Mouse (Mus musculus) forebrain, embryonic 15.5 days (tissue): ENCODE results near the gene Olfr1158. TPM values are rescaled to one million over a fixed set of nuclear protein-coding genes. Genes with fewer than 3 reads are reported as not detected.
"Not testable (repeated sequence)": the region's sequence is repeated elsewhere in the genome, so short reads cannot be mapped to it uniquely, and the experiment has no call there.

Source experiments
- ATAC-seq: fragments of 200-750 bp; cut with Nextera tagmentation; replicated peaks from 2 replicates; pipeline ENCODE4 v1.8.0; 2017; ENCODE audit warnings: mild to moderate bottlenecking, moderate TSS enrichment, moderate library complexity
- H3K27ac ChIP-seq: fragments of 300-500 bp; sonication (generic); replicated peaks from 2 replicates; pipeline ENCODE4 v1.5.1; 2015; ENCODE audit warnings: mild to moderate bottlenecking, inconsistent platforms
- H3K27me3 ChIP-seq: fragments of 300-500 bp; sonication (generic); 2 replicates; pipeline ENCODE4 v1.6.1; 2015; ENCODE audit warnings: inconsistent platforms
- H3K36me3 ChIP-seq: fragments of 300-500 bp; sonication (generic); 2 replicates; pipeline ENCODE4 v1.6.1; 2015; ENCODE audit warnings: mild to moderate bottlenecking, inconsistent platforms
- H3K4me1 ChIP-seq: fragments of 300-500 bp; sonication (generic); 2 replicates; pipeline ENCODE4 v1.6.1; 2015; ENCODE audit warnings: inconsistent platforms
- H3K4me2 ChIP-seq: fragments of 300-500 bp; sonication (generic); replicated peaks from 2 replicates; pipeline ENCODE4 v1.6.1; 2015; ENCODE audit warnings: mild to moderate bottlenecking, inconsistent platforms
- H3K4me3 ChIP-seq: fragments of 300-500 bp; sonication (generic); 2 replicates; pipeline ENCODE4 v1.5.1; 2015; ENCODE audit warnings: mild to moderate bottlenecking, inconsistent platforms
- H3K9ac ChIP-seq: fragments of 300-500 bp; sonication (generic); replicated peaks from 2 replicates; pipeline ENCODE4 v1.6.1; 2015; ENCODE audit warnings: mild to moderate bottlenecking, inconsistent platforms
- H3K9me3 ChIP-seq: fragments of 300-500 bp; sonication (generic); 2 replicates; pipeline ENCODE4 v1.6.1; 2016; ENCODE audit warnings: inconsistent platforms
- WGBS: fragments of 180-500 bp; shearing (Covaris S2); methylation state at CpG from one replicate; pipeline ENCODE4 v1.1.7; 2015; ENCODE audit warnings: mixed read lengths; 5-methylcytosine and 5-hydroxymethylcytosine counted together
- polyA plus RNA-seq: library from polyadenylated mRNA; unstranded; fragments of >200 nt; fragmentation: Nextera tagmentation; extraction: Ambion mirVana; gene quantifications from 2 replicates; pipeline ENCODE4 v1.2.1, GENCODE M21; 2015

The Olfr1158 gene
- not detected in 2 replicates for polyA plus RNA-seq

DNA sequence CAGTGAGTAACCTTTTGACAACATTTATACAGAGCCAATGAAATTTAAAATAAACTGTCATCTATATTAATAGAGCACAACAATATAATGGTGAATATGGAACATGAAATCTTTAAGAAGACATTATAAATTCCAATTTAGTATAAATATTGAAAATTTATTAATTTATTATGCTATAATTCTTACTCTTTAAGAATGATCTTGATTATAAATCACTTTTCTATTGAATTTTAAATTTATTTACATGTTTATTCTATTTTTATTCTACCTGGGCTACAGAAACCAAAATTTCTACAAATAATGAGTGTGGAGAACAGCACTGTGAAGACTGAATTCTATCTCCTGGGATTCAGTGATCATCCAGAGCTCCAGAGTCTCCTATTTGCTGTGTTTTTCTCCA lies at the start of gene Olfr1158:
TSS of gene Olfr1158 (plus strand) at position 301 of the 400 bp plus-strand sequence.
- ATAC-seq: no peak
- H3K9ac ChIP-seq: no peak within 1 kb of the TSS

DNA sequence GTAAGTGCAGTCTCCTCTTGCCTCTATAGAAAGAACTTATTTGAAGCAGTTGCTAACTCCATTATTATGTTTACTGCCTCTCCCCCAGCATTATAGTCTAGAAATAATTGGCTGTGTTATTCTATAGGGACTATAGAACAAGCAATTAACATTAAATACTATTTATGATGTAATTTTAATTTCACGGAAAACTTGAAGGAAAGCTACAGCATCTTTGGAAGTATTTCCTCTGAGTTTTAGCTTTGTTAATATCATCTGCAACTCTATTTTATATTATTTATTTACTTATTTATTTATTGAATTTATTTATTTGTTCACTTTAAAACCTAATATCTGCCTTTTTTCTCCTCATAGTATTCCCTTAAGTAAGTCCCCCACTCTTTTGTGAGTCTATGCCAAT lies 44.9 kb upstream of the Olfr1158 start, which contains the start of gene Olfr1155:
TSS of gene Olfr1155 (minus strand) at position 101 of the 400 bp plus-strand sequence.
- H3K36me3 ChIP-seq: no peaks in the 10 kb centered on the region
- H3K4me1 ChIP-seq: no peaks in the 10 kb centered on the region
- H3K9me3 ChIP-seq: no peaks in the 10 kb centered on the region
- H3K4me2 ChIP-seq: no peak within 1 kb of the TSS
- WGBS: 90% methylated on average over 1 of the region's 1 CpGs
- ATAC-seq: no peak
- no peak within 1 kb of the TSS for H3K9ac ChIP-seq
- no peaks in the 10 kb centered on the region for H3K27me3 ChIP-seq
- no peak within 1 kb of the TSS for H3K4me3 ChIP-seq
- H3K27ac ChIP-seq: no peak within 1 kb of the TSS

More for the DNA sequence above, at the start of gene Olfr1158:
- no peak within 1 kb of the TSS for H3K27ac ChIP-seq
- H3K4me3 ChIP-seq: no peak within 1 kb of the TSS
- H3K4me2 ChIP-seq: no peak within 1 kb of the TSS
- no peaks in the 10 kb centered on the region for H3K36me3 ChIP-seq
- no peaks in the 10 kb centered on the region for H3K27me3 ChIP-seq
- no peaks in the 10 kb centered on the region for H3K9me3 ChIP-seq
- H3K4me1 ChIP-seq: no peaks in the 10 kb centered on the region

DNA sequence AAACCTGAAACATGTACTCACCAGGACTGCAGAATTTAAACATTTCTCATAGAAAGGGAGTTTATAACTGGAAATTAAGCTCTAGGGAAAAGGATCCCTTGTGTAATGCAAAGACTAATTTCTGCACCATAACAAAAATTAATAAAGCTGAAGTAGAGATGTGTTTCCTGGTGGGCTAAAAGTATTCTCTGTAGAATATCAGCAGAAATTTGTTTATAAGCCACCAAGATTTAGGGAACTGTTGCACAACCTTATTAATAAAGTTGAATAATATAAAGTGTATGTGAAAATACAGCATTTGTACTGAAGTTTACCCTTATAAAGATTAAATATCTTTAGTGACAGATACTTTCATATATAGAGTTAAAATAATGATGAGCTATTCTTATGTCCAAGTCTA lies 36.9 kb upstream of the Olfr1158 start, which contains the start of gene Olfr1156:
TSS of gene Olfr1156 (minus strand) at position 101 of the 400 bp plus-strand sequence.
- no peaks in the 10 kb centered on the region for H3K36me3 ChIP-seq
- no peak within 1 kb of the TSS for H3K9ac ChIP-seq
- H3K4me2 ChIP-seq: no peak within 1 kb of the TSS
- no peaks in the 10 kb centered on the region for H3K4me1 ChIP-seq
- no peak for ATAC-seq
- H3K27ac ChIP-seq: no peak within 1 kb of the TSS
- no peaks in the 10 kb centered on the region for H3K9me3 ChIP-seq
- no peaks in the 10 kb centered on the region for H3K27me3 ChIP-seq
- H3K4me3 ChIP-seq: no peak within 1 kb of the TSS

DNA sequence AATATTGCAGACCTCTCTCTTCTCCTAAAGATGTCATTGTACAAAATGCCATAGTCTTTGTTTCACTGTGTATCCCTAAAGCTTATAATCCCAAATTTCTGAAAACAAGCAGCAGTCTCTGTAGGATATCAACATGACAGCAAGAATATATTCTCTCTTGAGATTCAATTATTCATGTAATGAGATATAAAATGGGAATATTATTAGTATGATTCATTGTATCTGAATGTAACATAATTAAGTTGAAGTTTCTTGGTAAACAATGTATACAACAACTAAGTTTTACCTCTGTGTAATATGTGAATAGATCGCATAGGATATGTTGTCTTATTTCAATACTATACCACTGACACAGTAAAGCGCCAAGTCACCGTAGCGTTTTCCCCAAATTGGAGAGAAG lies 21.7 kb upstream of the Olfr1158 start, which contains the start of gene Olfr1157:
TSS of gene Olfr1157 (minus strand) at position 101 of the 400 bp plus-strand sequence.
- Histone ChIP-seq H3K9ac (no peak within 1 kb of the TSS), H3K4me1 (no peaks in the 10 kb centered on the region), H3K27me3 (no peaks in the 10 kb centered on the region), H3K4me2 (no peak within 1 kb of the TSS), H3K9me3 (no peaks in the 10 kb centered on the region), H3K27ac (no peak within 1 kb of the TSS), H3K4me3 (no peak within 1 kb of the TSS), H3K36me3 (no peaks in the 10 kb centered on the region)
- 98% methylated on average over 4 of the region's 4 CpGs for WGBS
- ATAC-seq: no peak

DNA sequence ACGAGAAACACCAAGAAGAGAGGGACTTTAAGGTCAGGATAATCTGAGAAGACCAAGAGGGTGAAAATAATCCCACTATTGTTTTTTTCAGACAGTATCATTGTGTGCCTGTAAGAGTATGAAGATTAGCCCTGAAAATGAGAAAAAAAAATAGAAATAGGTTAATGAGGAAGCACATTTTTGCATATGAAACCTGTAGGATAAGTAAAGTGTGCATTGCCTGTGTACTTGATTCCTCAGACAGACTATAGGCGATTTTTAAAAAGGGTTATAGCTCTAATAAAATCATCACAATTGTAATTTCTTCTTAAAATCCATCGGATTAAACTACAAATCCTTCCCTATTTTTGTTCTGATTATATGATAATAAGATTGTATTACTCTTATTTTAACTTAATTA lies 15.3 kb upstream of the Olfr1158 start, which contains the start of gene Olfr74:
TSS of gene Olfr74 (minus strand) at position 101 of the 400 bp plus-strand sequence.
- H3K4me2 ChIP-seq: no peak within 1 kb of the TSS
- no peak within 1 kb of the TSS for H3K9ac ChIP-seq
- no peak within 1 kb of the TSS for H3K27ac ChIP-seq
- H3K27me3 ChIP-seq: no peaks in the 10 kb centered on the region
- H3K36me3 ChIP-seq: no peaks in the 10 kb centered on the region
- no peaks in the 10 kb centered on the region for H3K4me1 ChIP-seq
- no peak for ATAC-seq
- no peaks in the 10 kb centered on the region for H3K9me3 ChIP-seq
- no peak within 1 kb of the TSS for H3K4me3 ChIP-seq
- 78% methylated on average over 3 of the region's 3 CpGs for WGBS

DNA sequence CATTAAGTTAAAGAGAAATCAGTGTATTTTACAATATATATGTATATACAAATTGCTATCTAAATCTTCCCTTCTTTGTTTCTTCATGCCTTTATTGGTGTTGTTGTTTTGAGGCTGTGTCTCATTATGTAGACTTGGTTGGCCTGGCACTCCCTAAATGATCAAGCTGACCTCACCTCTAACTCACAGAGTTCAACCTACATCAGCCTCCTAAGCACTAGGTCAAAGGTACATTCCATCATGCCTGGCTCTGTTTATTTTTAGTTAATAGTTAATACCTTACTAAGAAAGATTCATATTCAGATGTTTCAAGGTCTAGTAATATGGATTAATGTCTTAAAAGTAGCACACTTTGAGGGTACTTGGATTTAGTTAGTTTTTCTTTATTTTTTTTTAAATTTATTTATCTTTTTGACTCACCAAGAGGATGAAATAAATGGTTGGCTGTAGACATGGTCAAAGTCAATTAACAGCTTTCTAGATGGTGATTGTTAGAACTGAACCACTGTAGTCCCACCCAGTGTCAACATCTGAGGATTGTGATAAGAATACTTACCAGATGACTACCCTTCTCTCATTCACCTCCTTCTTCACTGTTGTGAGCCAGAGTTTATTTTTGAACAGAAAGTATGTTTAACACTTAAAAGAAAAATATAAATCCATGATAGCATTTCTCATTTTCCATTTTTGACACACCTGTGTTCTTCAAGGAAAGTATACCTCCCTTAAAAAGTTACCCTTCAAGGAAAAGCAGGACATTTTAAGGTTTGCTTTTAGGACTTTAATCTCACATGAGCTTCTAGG lies 17.8 kb downstream of the Olfr1158 start, which contains the start of gene Olfr1160:
TSS of gene Olfr1160 (minus strand) at position 754 of the 804 bp plus-strand sequence.
- Histone ChIP-seq H3K9me3 (no peaks in the 10 kb centered on the region), H3K27ac (no peak within 1 kb of the TSS), H3K27me3 (no peaks in the 10 kb centered on the region), H3K4me3 (no peak within 1 kb of the TSS), H3K36me3 (no peaks in the 10 kb centered on the region), H3K4me2 (no peak within 1 kb of the TSS), H3K9ac (no peak within 1 kb of the TSS), H3K4me1 (no peaks in the 10 kb centered on the region)
- no peak for ATAC-seq

DNA sequence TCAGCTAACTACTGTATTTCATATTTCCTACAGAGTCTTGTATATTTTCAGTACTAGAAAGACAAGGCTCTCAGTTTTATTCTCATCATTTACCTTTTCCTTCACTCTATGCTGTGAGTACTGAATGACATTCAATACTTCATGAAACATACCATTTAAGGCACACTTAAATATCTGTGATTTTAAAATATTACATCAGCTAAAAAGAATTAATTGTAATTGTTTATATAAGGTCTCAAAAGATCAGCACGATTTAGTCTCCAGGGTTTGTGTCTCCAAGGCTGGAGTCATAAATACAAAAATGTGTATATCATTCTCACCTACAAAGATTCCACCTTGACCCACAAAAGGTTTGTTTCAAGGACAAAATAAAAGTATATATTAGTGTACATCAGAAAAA lies 32.6 kb downstream of the Olfr1158 start, which contains the start of gene Olfr1161:
TSS of gene Olfr1161 (plus strand) at position 301 of the 400 bp plus-strand sequence.
- H3K36me3 ChIP-seq, ATAC-seq, H3K27ac ChIP-seq, H3K4me2 ChIP-seq, H3K4me1 ChIP-seq, H3K9me3 ChIP-seq, H3K9ac ChIP-seq, H3K27me3 ChIP-seq, H3K4me3 ChIP-seq: not testable (repeated sequence)
- 84% methylated on average over 1 of the region's 1 CpGs for WGBS

DNA sequence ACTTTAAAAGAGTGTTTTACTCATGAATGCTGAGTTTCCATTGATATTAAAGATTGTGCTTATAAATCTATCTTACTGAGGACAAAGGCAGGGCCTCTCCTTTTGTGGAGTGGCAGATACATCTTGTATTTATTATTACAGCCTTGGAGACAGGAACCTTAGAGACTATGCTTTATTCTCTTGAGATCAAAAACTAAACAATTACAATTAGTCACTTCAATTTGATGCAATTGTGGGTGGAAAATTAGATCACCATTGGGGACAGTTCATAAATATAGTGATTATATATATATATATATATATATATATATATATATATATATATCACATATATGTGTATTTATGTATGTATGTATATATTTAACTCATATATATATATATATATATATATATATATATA lies 47.7 kb downstream of the Olfr1158 start, which contains the start of gene Olfr73:
TSS of gene Olfr73 (minus strand) at position 101 of the 400 bp plus-strand sequence.
- no peaks in the 10 kb centered on the region for H3K27me3 ChIP-seq
- H3K4me3 ChIP-seq: no peak within 1 kb of the TSS
- no peaks in the 10 kb centered on the region for H3K36me3 ChIP-seq
- no peaks in the 10 kb centered on the region for H3K4me1 ChIP-seq
- H3K9me3 ChIP-seq: no peaks in the 10 kb centered on the region
- H3K27ac ChIP-seq: no peak within 1 kb of the TSS
- no peak within 1 kb of the TSS for H3K4me2 ChIP-seq
- no peak for ATAC-seq
- no peak within 1 kb of the TSS for H3K9ac ChIP-seq

Other genes starting within 250 kb of the Olfr1158 start
- not detected in 2 replicates for gene Olfr1140, start 246.4 kb upstream of the Olfr1158 start, polyA plus RNA-seq
- not detected in 2 replicates for gene Olfr1141, start 236.1 kb upstream of the Olfr1158 start, polyA plus RNA-seq
- not detected in 2 replicates for gene Olfr152, start 210.6 kb upstream of the Olfr1158 start, polyA plus RNA-seq
- gene Olfr1143, start 189.5 kb upstream of the Olfr1158 start, polyA plus RNA-seq: not detected in 2 replicates
- gene Olfr1145, start 180.3 kb upstream of the Olfr1158 start, polyA plus RNA-seq: not detected in 2 replicates
- gene Olfr1148, start 159.6 kb upstream of the Olfr1158 start, polyA plus RNA-seq: not detected in 2 replicates
- not detected in 2 replicates for gene Olfr1150-ps1, start 146.1 kb upstream of the Olfr1158 start, polyA plus RNA-seq
- gene Olfr1151, start 134.3 kb upstream of the Olfr1158 start, polyA plus RNA-seq: not detected in 2 replicates
- not detected in 2 replicates for gene Olfr1152, start 123.6 kb upstream of the Olfr1158 start, polyA plus RNA-seq
- not detected in 2 replicates for gene Olfr1153, start 95.2 kb upstream of the Olfr1158 start, polyA plus RNA-seq
- gene Olfr1154, start 84.9 kb upstream of the Olfr1158 start, polyA plus RNA-seq: not detected in 2 replicates
- not detected in 2 replicates for gene Olfr1155, start 45.0 kb upstream of the Olfr1158 start, polyA plus RNA-seq
- not detected in 2 replicates for gene Olfr1156, start 37.0 kb upstream of the Olfr1158 start, polyA plus RNA-seq
- not detected in 2 replicates for gene Olfr1157, start 21.8 kb upstream of the Olfr1158 start, polyA plus RNA-seq
- gene Olfr74, start 15.4 kb upstream of the Olfr1158 start, polyA plus RNA-seq: not detected in 2 replicates
- gene Olfr1160, start 18.2 kb downstream of the Olfr1158 start, polyA plus RNA-seq: not detected in 2 replicates
- not detected in 2 replicates for gene Olfr1161, start 32.7 kb downstream of the Olfr1158 start, polyA plus RNA-seq
- not detected in 2 replicates for gene Olfr73, start 47.6 kb downstream of the Olfr1158 start, polyA plus RNA-seq
- gene Olfr1162, start 61.0 kb downstream of the Olfr1158 start, polyA plus RNA-seq: not detected in 2 replicates
- gene Olfr1163, start 81.7 kb downstream of the Olfr1158 start, polyA plus RNA-seq: not detected in 2 replicates
- not detected in 2 replicates for gene Olfr1164, start 103.9 kb downstream of the Olfr1158 start, polyA plus RNA-seq
- not detected in 2 replicates for gene Olfr1166, start 138.2 kb downstream of the Olfr1158 start, polyA plus RNA-seq
- not detected in 2 replicates for gene Olfr1167, start 165.1 kb downstream of the Olfr1158 start, polyA plus RNA-seq
- gene Olfr1168, start 191.8 kb downstream of the Olfr1158 start, polyA plus RNA-seq: not detected in 2 replicates
- not detected in 2 replicates for gene Olfr1170, start 238.2 kb downstream of the Olfr1158 start, polyA plus RNA-seq